Mouse (Mus musculus) ovary, postnatal 36 days (tissue): ENCODE data around the gene Mfrp.
A peak's percentile ranks its signal among the peaks of the same experiment; 100 is the strongest.

Source experiments
- DNase-seq: peaks from one replicate; pipeline ENCODE4 v3.0.0; 2022; ENCODE audit warnings: low spot score, mixed read lengths

The Mfrp gene

DNA sequence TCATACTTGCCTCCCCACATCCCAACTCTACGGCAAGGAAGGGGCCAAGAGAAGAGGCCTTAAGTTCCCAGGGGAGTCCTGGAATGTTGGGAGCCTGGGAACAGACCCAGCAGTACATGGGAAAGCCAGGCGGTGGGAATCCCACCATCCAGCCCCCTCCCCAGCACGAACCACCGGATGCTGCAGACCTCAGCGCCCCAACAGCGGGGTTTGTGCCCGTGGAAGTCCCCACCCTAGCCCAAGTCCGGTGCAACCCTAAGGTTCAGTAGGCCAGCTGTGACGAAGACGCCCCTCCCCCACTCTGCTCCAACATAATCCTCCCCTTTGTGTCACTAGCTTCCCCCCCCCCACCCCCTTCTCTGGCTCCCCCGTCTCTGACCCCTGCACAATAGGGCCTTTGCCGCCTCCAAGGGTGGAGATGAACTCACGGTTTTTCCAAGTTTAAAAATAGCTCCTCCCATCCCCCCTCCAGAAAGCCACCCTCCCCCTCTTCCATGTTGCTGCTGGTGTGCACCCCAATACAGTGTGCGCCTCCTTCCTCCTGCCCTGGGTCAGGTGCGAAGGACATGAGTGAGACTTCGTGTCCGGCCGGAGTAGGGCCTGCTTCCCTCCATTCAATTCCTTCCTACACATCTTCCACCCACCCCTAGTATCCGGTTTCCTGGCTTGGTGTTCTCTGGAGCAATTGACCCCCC is 29.2 kb downstream of the Mfrp start:
- DNase-seq: no peak

DNA sequence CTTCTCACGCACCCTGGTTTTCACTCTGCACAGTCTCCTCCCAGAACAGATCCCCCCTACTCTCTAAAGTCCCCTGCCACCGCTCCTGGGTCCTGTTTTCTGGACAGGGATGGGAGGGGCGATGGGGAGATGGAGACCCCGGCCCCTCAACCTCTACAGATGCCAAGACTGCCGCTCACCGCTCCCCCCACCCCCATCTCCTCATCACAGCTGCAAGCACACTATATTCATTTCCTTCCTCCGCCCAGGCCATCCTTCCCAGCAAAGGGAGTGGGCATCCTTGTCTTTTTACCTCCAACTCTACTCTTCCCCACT is 29.7 kb downstream of the Mfrp start:
- DNase-seq: no peak

DNA sequence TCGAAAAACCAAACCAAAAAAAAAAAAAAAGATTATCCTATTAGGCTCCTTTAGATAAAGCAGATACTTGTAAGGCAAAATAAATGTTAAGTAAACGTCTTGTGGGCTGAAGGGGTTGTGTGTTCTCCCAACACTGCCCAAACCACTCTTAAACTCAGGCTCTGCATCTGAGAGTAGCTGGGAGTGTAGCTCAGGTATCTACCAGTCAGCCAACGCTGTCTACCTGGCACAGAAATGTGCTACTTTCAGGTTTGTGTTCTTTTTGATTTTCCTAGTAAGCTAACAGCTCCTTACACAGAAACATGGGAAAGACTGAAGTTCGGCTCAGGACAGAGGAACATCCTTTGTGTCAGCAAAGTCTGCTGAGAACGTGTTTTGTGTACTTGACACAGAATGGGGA is 30.7 kb downstream of the Mfrp start:
- no peak for DNase-seq

DNA sequence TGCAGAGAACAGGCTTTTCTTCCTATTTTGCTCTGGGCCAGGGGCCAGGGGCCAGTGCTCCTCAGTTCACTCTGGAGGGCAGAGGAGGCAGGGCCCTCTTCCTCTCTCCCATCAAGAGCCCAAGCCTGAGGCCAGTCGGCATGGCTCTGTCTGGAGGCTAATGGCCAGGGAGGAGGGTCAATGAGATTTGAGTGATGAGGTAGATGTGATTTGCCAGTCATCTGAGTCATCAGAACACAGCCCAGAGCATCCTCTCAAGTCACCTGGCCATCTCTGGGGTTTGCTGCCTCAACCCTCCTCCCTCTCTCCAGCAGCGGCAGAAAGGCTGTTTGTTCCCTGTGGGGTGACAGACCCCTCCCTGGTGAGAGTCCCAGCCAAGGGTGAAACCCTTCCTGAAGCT is 31.8 kb downstream of the Mfrp start:
- no peak for DNase-seq

DNA sequence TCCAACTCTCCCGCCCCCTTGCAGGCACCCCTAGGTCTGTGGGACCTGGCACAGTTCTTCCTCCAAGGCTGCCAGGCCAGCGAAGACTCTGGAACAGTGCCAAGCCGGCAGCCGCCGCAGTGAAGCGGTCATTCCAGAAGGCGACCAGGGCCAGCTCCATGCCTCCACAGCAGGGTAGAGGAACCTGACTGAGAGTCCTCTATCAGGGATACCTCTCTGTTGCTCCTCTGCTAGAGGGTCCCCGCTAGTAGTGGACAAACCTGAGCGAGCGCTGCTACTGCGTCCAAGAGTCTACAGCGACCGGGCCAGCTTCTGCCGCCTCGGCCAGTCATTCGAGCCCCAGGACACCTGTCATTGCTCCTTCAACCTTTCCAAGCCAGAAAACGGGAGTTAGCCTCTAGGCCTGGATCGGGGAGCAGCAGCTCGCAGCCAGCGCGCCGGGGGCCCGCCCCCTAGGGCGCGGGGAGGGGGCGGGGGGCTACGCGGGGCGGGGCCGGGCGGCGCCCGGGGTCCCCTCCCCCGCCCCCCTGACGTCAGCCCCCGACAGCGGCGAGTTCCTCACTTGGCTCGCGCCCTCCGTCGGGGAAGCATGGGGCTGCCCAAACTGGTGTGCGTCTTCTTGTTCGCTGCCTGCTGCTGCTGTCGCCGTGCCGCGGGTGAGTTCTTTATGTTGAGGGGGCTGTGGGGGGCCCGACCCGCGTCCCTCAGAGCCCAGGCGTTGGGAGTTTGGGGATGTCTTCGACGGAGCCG is 32.7 kb downstream of the Mfrp start, which contains the start of gene Mcam:
Gene Mcam, plus strand, starts transcription at position 369 of the 750 bp plus-strand sequence.
- DNase-seq: peak; percentile 79

DNA sequence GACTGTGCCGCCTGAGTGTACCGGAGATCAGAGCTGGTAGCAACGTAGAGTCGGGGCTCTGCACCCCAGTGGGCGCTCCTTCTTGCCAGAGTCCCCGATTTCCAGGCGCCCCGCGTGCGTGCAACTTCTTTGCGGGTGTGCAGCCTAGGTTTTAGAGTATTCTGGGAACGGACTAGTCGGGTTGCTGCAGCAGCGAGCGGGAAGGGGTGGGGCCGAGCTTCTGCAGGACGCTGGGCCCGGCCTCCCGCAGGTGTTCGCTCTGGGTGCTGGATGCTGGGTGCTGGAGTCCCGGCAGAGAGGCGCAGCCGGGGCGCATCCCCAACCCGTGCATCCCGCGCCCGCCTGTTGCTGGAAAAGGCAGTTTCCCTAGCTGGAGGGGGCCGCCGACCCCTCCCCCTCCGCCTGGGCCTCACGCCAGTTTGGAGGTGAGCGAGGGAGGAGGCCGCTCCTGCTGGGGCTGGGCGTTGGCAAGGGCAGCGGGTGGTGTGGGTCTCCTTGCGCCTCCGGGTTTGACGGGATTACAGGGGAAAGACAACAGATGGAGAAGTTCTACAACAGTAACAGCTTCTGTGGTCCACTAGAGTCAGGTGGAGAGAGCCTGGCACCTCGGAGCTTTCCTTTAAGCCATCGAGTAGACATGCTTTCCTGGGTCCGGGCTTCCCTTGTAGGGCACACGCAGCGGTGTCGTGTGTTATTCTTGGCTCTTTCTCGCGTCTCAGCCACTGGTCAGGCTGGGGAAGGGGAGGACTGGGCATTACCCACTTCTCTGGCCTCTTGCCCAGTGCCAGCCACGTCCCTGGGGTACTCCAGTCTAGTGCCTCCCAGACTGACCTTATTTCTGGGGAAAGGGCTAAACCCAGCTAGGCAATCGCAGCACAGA is 33.6 kb downstream of the Mfrp start:
- DNase-seq: peak; percentile 59

DNA sequence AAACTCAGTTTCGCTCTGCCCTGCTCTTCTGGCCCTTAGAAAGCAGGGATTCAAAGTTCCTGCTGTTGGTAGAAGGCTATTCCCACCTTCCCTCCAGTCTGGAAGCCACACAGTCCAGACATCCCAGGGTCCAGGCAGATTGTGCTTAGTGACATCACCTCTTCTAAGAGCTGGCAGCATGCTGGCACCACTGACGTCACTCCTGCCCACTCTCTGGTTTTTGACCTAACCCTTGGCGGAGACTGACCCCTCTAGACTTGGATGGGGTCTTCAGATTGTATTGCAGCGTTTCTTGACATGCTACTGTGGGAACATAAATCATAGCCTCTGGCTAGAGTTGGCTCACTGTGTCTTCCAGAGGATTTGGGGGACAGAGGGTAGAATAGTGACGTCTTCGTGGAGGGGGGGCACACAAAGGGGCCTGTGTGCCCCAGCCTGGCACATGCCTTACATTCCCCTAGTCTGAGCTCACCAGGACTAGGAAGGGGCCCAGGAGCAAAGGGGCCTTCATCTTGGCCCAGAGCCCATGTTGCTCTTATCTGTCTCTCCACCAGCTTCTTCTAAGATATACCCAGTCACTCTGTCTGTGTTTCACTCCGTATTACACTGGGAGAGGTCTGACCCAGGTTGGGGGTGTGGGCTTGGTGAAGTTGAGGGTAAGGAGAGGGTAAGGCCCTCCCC is 34.3 kb downstream of the Mfrp start:
- no peak for DNase-seq

DNA sequence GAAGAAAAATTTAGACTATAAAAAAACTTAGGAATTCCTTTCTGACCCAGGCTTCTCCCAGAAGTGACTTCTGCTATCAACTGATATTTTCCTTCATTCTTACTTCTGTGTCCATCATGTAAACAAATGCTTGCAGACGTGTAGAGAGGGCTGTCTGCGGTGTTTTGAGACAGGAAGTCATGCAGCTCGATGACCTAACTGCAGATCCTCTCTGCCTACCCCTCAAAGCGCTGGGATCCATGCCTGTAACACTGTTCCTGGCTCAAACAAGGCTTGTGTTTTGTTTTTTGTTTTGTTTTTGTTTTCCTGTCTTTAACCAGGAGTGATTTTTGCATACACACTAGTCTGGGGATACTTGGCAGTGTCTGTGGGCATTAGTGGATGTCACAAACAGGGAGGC is 36.3 kb downstream of the Mfrp start:
- no peak for DNase-seq

DNA sequence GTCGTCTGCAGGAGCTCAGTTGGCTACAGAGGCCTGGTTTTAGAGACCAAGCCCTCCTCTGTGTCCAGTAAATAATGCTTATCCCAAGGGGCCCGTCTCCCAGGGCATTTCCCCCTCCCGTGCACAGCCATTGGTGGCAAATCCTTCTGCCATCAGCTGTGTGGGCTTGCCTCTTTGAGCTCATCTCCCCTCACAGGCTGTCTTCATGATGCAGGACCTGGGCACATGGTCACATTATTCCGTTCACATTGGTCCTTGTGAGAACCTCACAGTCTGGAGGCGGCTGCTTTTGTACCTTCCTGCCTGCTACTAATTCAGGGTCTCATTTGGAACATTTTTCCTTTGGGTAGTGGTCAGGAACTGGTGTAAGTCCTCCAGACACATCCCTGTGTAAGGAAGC is 40.4 kb downstream of the Mfrp start:
- DNase-seq: no peak

DNA sequence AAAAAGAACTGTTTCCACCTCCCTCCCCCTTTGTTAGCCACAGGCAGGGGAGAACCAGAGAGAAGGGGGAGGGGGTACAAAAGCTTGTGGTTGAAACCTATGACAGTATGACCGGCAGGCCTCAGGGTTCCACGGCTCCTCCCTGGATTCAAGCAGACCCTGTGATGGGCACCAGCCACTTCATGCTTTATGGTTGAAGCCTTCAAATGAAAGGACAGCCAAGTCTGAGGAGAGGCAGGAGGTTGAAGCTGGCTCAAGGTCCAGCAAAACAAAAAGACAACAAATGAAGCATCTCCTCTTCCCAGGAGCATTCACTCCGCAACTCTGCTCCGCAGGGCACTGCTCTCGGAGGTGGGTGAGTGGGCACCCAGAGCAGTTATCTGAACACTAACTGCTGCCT is 41.9 kb downstream of the Mfrp start:
- no peak for DNase-seq

DNA sequence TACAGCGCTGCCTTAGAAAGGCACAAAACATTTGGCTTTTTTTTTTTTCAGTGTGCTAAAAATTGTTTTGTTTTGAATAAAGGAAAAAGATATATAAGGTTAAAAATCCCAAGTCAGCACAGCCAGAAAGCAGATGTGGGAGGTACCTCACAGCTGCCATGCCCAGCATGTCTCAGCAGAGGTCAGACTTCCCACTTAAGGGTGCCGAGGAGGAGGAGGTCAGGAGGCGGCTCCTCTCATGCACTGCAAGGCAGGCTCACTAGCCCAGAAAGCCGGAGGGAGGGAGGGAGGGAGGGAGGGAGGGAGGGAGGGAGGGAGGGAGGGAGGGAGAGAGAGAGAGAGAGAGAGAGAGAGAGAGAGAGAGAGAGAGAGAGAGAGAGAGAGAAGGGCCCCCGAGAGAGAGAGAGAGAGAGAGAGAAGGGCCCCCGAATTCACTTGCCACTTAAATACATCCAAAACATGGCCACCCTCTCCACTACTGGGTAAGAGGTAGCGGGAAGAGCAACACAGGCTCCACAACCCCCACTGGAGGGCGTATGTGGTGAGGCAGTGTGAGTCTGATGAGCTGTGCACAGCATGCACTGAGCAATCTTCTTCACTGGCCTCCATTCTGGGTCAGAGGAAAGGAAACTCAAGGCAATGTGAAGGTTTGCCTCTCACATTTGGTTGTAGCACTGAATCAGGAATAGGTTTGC is 42.6 kb downstream of the Mfrp start:
- DNase-seq: peak; percentile 53

DNA sequence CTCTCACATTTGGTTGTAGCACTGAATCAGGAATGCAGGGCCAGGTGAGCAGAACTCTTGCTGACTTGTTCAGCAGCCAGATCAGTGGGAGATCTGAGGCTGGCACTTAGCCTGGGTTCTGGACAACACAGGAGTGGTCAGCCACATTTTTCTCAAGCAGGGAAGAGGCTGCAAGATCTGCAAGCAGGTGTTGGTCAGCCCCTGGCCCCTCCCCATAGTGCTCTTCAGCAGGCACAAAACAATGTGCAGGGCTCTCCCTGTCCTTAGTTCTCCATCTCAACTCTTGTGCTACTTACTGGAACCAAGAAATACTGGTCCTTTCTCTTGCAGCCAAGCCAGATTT is 43.2 kb downstream of the Mfrp start:
- DNase-seq: no peak

DNA sequence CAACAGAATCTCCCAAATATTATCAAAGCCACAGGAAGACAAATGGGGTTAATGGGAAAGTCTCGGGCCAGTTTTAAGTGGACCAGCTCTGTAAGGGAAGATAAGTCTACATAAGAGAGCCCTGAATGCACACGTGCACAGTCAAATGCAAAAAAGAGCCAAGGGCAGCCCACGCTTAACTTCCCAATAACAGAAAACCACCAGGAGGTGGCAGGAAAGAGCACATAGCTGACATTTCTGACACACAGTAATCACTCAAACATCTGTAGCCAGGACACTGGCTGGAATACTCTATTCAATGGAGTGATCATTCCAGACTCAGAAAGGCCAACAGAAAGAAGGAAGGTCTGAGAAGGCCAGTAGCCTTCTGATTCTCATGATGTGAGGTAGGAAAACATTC is 45.8 kb downstream of the Mfrp start:
- DNase-seq: no peak
